Mouse (Mus musculus) forebrain, embryonic 16.5 days (tissue): ENCODE results near the gene 4930486L24Rik. TPM values are rescaled to one million over a fixed set of nuclear protein-coding genes. Genes with fewer than 3 reads are reported as not detected.

ENCODE experiments used
- polyA plus RNA-seq: library from polyadenylated mRNA; unstranded; fragments of >200 nt; fragmentation: Nextera tagmentation; extraction: Ambion mirVana; gene quantifications from 2 replicates; pipeline ENCODE4 v1.2.1, GENCODE M21; 2015

Gene 4930486L24Rik
- polyA plus RNA-seq, 1 experiment from 2014 or later: not detected

Other genes with a start within 250 kb of the 4930486L24Rik start
- gene BC051665, start 78.1 kb downstream of the 4930486L24Rik start, polyA plus RNA-seq: not detected in 2 replicates
- not detected in 2 replicates for gene Ctsll3, start 61.6 kb downstream of the 4930486L24Rik start, polyA plus RNA-seq
- gene Gm49392, start 32.4 kb upstream of the 4930486L24Rik start, polyA plus RNA-seq: not detected in 2 replicates
- gene Ctla2b, start 33.0 kb upstream of the 4930486L24Rik start, polyA plus RNA-seq: 0.30 and 2.4 TPM in 2 replicates
- gene Tpbpb, start 40.4 kb upstream of the 4930486L24Rik start, polyA plus RNA-seq: not detected in 2 replicates
- not detected in 2 replicates for gene Gm49393, start 71.1 kb upstream of the 4930486L24Rik start, polyA plus RNA-seq
- 0.36 and 1.2 TPM in 2 replicates for gene Gm49391, start 72.1 kb upstream of the 4930486L24Rik start, polyA plus RNA-seq
- 13.6 and 15.7 TPM in 2 replicates for gene Ctla2a, start 72.2 kb upstream of the 4930486L24Rik start, polyA plus RNA-seq
- not detected in 2 replicates for gene Tpbpa, start 77.5 kb upstream of the 4930486L24Rik start, polyA plus RNA-seq
- not detected in 2 replicates for gene Ctsj, start 141.5 kb upstream of the 4930486L24Rik start, polyA plus RNA-seq
- gene Ctsq, start 176.2 kb upstream of the 4930486L24Rik start, polyA plus RNA-seq: not detected in 2 replicates